Mouse (Mus musculus): ENCODE measurements around the gene Rbpj.

GRCm38 (mm10) chr5:53436905-53437632 lies 28.9 kb upstream of the Rbpj start:
- TF ChIP-seq POLR2A (IDR thresholded peaks at IDR 0.05; ENCODE audit: control insufficient read depth, extremely low read depth, insufficient read depth, low read length, poor library complexity) (no peak), CTCF (IDR thresholded peaks at IDR 0.05; ENCODE audit: borderline replicate concordance, control insufficient read depth, extremely low read depth, insufficient read depth, low read length, poor library complexity) (no peak)
